Comparison of ENCODE assay signal across 27 mouse cellular contexts in the genomic region with DNA sequence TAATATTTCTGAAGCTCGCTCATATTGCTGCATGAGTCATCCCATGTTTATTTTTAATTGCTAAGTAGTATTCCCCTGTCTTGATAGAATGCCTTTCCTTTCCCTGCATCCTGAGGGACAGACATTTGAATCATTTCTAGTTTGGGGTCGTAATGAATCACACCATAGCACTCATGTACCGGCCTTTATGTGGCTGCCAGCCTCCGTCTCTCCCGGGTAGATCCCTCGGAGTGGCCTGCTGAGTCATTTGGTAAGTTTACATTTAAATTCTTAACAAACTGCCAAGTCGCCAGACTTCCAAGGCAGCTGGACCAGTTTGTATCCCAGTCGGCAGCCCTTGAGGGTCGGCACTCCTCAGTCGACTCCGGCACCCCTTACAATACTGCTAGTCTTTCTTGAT. TPM values are rescaled to one million over a fixed set of nuclear protein-coding genes. Genes with fewer than 3 reads are reported as not detected.
DNase-seq lines count a peak whose midpoint lies in the region; ATAC-seq and TF ChIP-seq lines count a peak whose summit lies in the region.
"Had no signal": no experiment of that assay in that cellular context is flagged by ENCODE, and none has a peak within 500 bp of the region (broad histone marks: within the 10 kb centered on the region; RNA-seq: fewer than 3 reads in every experiment).

No protein-coding gene starts in this region.

- H3K27me3 ChIP-seq in lung, embryonic 14.5 days (ENCODE audit: insufficient read depth, low read length), result no peaks in the 10 kb centered on the region
- peaks cover 49% of the 10 kb centered on the region for H3K27me3 ChIP-seq in heart, embryonic 10.5 days (ENCODE audit: insufficient read depth, poor library complexity, severe bottlenecking)

- no peak overlapping the region for H3K4me3 ChIP-seq in lung, embryonic 14.5 days (ENCODE audit: low read depth, low read length)
- H3K4me3 ChIP-seq in heart, embryonic 10.5 days, result no peak overlapping the region
- H3K4me3 ChIP-seq: embryonic facial prominence, embryonic 10.5 days; embryonic facial prominence, embryonic 13.5 days; gastrocnemius, adult 2 months; heart, embryonic 12.5 days; heart, embryonic 15.5 days had no signal

- WGBS in lung, embryonic 14.5 days, result 29% methylated on average over 11 of the region's 11 CpGs
- WGBS in heart, embryonic 10.5 days, result 65% methylated on average over 11 of the region's 11 CpGs

- H3K4me1 ChIP-seq in lung, embryonic 14.5 days (ENCODE audit: insufficient read depth), result no peaks in the 10 kb centered on the region
- no peaks in the 10 kb centered on the region for H3K4me1 ChIP-seq in heart, embryonic 10.5 days
- H3K4me1 ChIP-seq: embryonic facial prominence, embryonic 10.5 days; embryonic facial prominence, embryonic 13.5 days; heart, embryonic 12.5 days; heart, embryonic 15.5 days had no signal

- H3K4me2 ChIP-seq in lung, embryonic 14.5 days, result no peak overlapping the region
- H3K4me2 ChIP-seq: embryonic facial prominence, embryonic 13.5 days; heart, embryonic 12.5 days; heart, embryonic 15.5 days; hindbrain, embryonic 14.5 days had no signal

- no peak overlapping the region for H3K9ac ChIP-seq in lung, embryonic 14.5 days
- H3K9ac ChIP-seq: embryonic facial prominence, embryonic 13.5 days; forebrain, postnatal 0 days; heart, embryonic 12.5 days; heart, embryonic 15.5 days; hindbrain, embryonic 14.5 days had no signal

- no peaks in the 10 kb centered on the region; the same call in 1 of the 2 replicates for H3K9me3 ChIP-seq in lung, embryonic 14.5 days (ENCODE audit: low read depth, low read length)
- no peaks in the 10 kb centered on the region for H3K9me3 ChIP-seq in heart, embryonic 10.5 days
- H3K9me3 ChIP-seq: embryonic facial prominence, embryonic 13.5 days; heart, embryonic 15.5 days had no signal

- no peak for ATAC-seq in lung, embryonic 14.5 days (ENCODE audit: insufficient read depth)
- ATAC-seq: forebrain, embryonic 14.5 days; forebrain, postnatal 0 days; intestine, postnatal 0 days had no signal

- H3K27ac ChIP-seq in lung, embryonic 14.5 days (ENCODE audit: low read depth), result no peak overlapping the region
- no peak overlapping the region for H3K27ac ChIP-seq in heart, embryonic 10.5 days
- H3K27ac ChIP-seq: embryonic facial prominence, embryonic 10.5 days; embryonic facial prominence, embryonic 13.5 days; gastrocnemius, adult 2 months; heart, embryonic 15.5 days; hindbrain, embryonic 14.5 days had no signal

- peak; percentile 23 for DNase-seq in lung, embryonic 14.5 days
- no peak for DNase-seq in lung, postnatal 10 days
- peak; percentile 70 for DNase-seq in NIH3T3 (ENCODE audit: low read depth)
- peak; percentile 25 for DNase-seq in fibroblast of lung, adult 2 months (ENCODE audit: low read depth)
- DNase-seq in heart, embryonic 10.5 days (ENCODE audit: low spot score), result no peak
- DNase-seq in cerebellum, adult 18-20 months, result no peak
- DNase-seq: adrenal gland, adult 8-10 months; adrenal gland, postnatal 25 days; cerebellum, adult 11 months; cerebellum, adult 8-10 months; cerebellum, postnatal 10 days; cerebellum, postnatal 36 days; embryo, embryonic 11 days; forebrain, postnatal 0 days; gastrocnemius, adult 2 months; gastrocnemius, postnatal 14 days; heart, adult 11 months; heart, postnatal 14 days; heart, postnatal 4 days; kidney, adult 2 months had no signal

- no peak for TF ChIP-seq CTCF in lung, embryonic 14.5 days (IDR thresholded peaks at IDR 0.05; ENCODE audit: low read depth)

- H3K36me3 ChIP-seq in lung, embryonic 14.5 days (ENCODE audit: insufficient read depth), result no peaks in the 10 kb centered on the region
- H3K36me3 ChIP-seq in heart, embryonic 10.5 days, result no peaks in the 10 kb centered on the region
- H3K36me3 ChIP-seq: embryonic facial prominence, embryonic 10.5 days; embryonic facial prominence, embryonic 13.5 days; heart, embryonic 12.5 days; heart, embryonic 15.5 days had no signal

RNA-seq across cellular contexts. Expression of gene Elfn1, which starts 13.9 kb away (rescaled TPM):
- 0.12 and 0.46 TPM in 2 replicates for polyA plus RNA-seq in lung, embryonic 14.5 days (2014; fragmentation: Nextera tagmentation; extraction: Ambion mirVana)
- 0.73 TPM in 1 of 2 replicates, not detected in the other for polyA plus RNA-seq in heart, embryonic 10.5 days (2016; fragmentation: Nextera tagmentation; extraction: Ambion mirVana)

Comparison
In these comparisons a context has a peak if more than half of its experiments do, and no peak if none do; other contexts are left out.
1. DNase-seq: peak in lung, embryonic 14.5 days (single experiment), NIH3T3 (single experiment) and fibroblast of lung, adult 2 months (single experiment); none in lung, postnatal 10 days (single experiment), heart, embryonic 10.5 days (single experiment) and cerebellum, adult 18-20 months (0 of 2).